Mouse (Mus musculus) myocyte (in vitro differentiated cells): Measurements from ENCODE around the gene Tbxas1.

ENCODE experiments used
- E2F4 ChIP-seq: IDR thresholded peaks from one replicate; pipeline ENCODE4 v1.6.1; 2011; ENCODE audit warnings: mild to moderate bottlenecking, control low read depth, moderate library complexity; ENCODE audit not compliant: insufficient read depth
- MYOD1 ChIP-seq, 3 experiments: IDR thresholded peaks; one replicate each; pipeline ENCODE4 v1.6.1; 2011; ENCODE audit warnings: control low read depth in 2 of 3, low read depth in 2 of 3, mild to moderate bottlenecking in 2 of 3, moderate library complexity in 1 of 3; ENCODE audit not compliant: insufficient read length in 2 of 3, control insufficient read depth in 1 of 3
- MYOG ChIP-seq, 3 experiments: IDR thresholded peaks; one replicate each; pipeline ENCODE4 v1.6.1; 2011; ENCODE audit warnings: control low read depth in 2 of 3, low read depth in 2 of 3, mild to moderate bottlenecking in 2 of 3; ENCODE audit not compliant: insufficient read length in 2 of 3, control insufficient read depth in 1 of 3, insufficient read depth in 1 of 3
- POLR2A ChIP-seq: IDR thresholded peaks from one replicate; pipeline ENCODE4 v1.6.1; 2011; ENCODE audit warnings: low read depth, mild to moderate bottlenecking, control low read depth, moderate library complexity; ENCODE audit not compliant: insufficient read length
- POLR2AphosphoS2 ChIP-seq: IDR thresholded peaks from one replicate; pipeline ENCODE4 v1.6.1; 2011; ENCODE audit warnings: low read depth, control low read depth; ENCODE audit not compliant: insufficient read length
- REST ChIP-seq: IDR thresholded peaks from one replicate; pipeline ENCODE4 v1.6.1; 2011; ENCODE audit warnings: mild to moderate bottlenecking, control low read depth, moderate library complexity; ENCODE audit not compliant: insufficient read depth, insufficient read length
- SRF ChIP-seq: IDR thresholded peaks from one replicate; pipeline ENCODE4 v1.6.1; 2011; ENCODE audit warnings: low read depth; ENCODE audit not compliant: control insufficient read depth, insufficient read length
- TCF12 ChIP-seq: IDR thresholded peaks from one replicate; pipeline ENCODE4 v1.6.1; 2011; ENCODE audit warnings: mild to moderate bottlenecking, control low read depth; ENCODE audit not compliant: poor library complexity, insufficient read depth, severe bottlenecking
- USF1 ChIP-seq: IDR thresholded peaks from one replicate; pipeline ENCODE4 v1.6.1; 2011; ENCODE audit warnings: low read depth, mild to moderate bottlenecking, control low read depth, moderate library complexity

GRCm38 (mm10) chr6:38995774-38996173 is 120.6 kb downstream of the Tbxas1 start:
- TF ChIP-seq POLR2A (no peak), SRF (no peak), E2F4 (no peak), TCF12 (no peak), MYOG (IDR thresholded peaks at IDR 0.05; ENCODE audit: control insufficient read depth in 1 of 3, insufficient read depth in 1 of 3, insufficient read length in 2 of 3, low read depth in 2 of 3) (no peak), USF1 (no peak), REST (no peak), MYOD1 (IDR thresholded peaks at IDR 0.05; ENCODE audit: control insufficient read depth in 1 of 3, insufficient read length in 2 of 3, low read depth in 2 of 3) (no peak), POLR2AphosphoS2 (no peak)
